Mouse (Mus musculus) MEL (cell line): ENCODE results near the gene Cmtr2. TPM values are rescaled to one million over a fixed set of nuclear protein-coding genes. Genes with fewer than 3 reads are reported as not detected.
A peak's percentile ranks its signal among the peaks of the same experiment; 100 is the strongest.

Experiments
- DNase-seq: peaks from one replicate; pipeline ENCODE4 v3.0.0; 2011; ENCODE audit warnings: low read depth, low spot score
- H3K27ac ChIP-seq: 2 replicates; pipeline ENCODE4 v1.5.1; 2012; ENCODE audit warnings: low read depth, mild to moderate bottlenecking, control low read depth, low read length, moderate library complexity; ENCODE audit not compliant: control insufficient read depth
- H3K27me3 ChIP-seq, 2 experiments: fragments of 150-350 bp in 1 of 2; sonication (generic) in 1 of 2; 2 replicates each; pipeline ENCODE4 v1.6.1; 2012; ENCODE audit warnings: low read length in 2 of 2, mild to moderate bottlenecking in 2 of 2, improper control_type of control experiment in 1 of 2, moderate library complexity in 1 of 2; ENCODE audit not compliant: insufficient read depth in 2 of 2, control insufficient read depth in 1 of 2
- H3K36me3 ChIP-seq, 2 experiments: 2 replicates each; pipeline ENCODE4 v1.6.1; 2012 to 2014; ENCODE audit warnings: low read length in 2 of 2, improper control_type of control experiment in 1 of 2, inconsistent platforms in 1 of 2, mild to moderate bottlenecking in 1 of 2; ENCODE audit not compliant: insufficient read depth in 2 of 2, control insufficient read depth in 1 of 2
- H3K4me1 ChIP-seq, 2 experiments: fragments of 150-350 bp in 1 of 2; sonication (generic) in 1 of 2; 2 replicates each; pipeline ENCODE4 v1.6.1; 2012; ENCODE audit warnings: low read length in 2 of 2, improper control_type of control experiment in 1 of 2, mild to moderate bottlenecking in 1 of 2; ENCODE audit not compliant: insufficient read depth in 2 of 2, control insufficient read depth in 1 of 2
- H3K4me3 ChIP-seq, 2 experiments: fragments of 150-350 bp in 1 of 2; sonication (generic) in 1 of 2; 2 replicates each; pipeline ENCODE4 v1.5.1; 2012; ENCODE audit warnings: low read depth in 2 of 2, low read length in 2 of 2, mild to moderate bottlenecking in 2 of 2, moderate library complexity in 2 of 2, control low read depth in 1 of 2, improper control_type of control experiment in 1 of 2; ENCODE audit not compliant: control insufficient read depth in 1 of 2, insufficient read depth in 1 of 2
- H3K79me2 ChIP-seq: 2 replicates; pipeline ENCODE4 v1.6.1; 2012; ENCODE audit warnings: mild to moderate bottlenecking, low read length, moderate library complexity; ENCODE audit not compliant: control insufficient read depth, poor library complexity, insufficient read depth
- H3K9ac ChIP-seq: 2 replicates; pipeline ENCODE4 v1.6.1; 2012; ENCODE audit warnings: low read depth, mild to moderate bottlenecking, control low read depth, low read length, moderate library complexity; ENCODE audit not compliant: control insufficient read depth, poor library complexity, severe bottlenecking
- H3K9me3 ChIP-seq: fragments of 150-350 bp; sonication (generic); replicated peaks from 2 replicates; pipeline ENCODE4 v1.6.1; 2012; ENCODE audit warnings: mild to moderate bottlenecking, low read length, improper control_type of control experiment, moderate library complexity; ENCODE audit not compliant: insufficient read depth
- CHD1 ChIP-seq: IDR thresholded peaks from 2 replicates; pipeline ENCODE4 v1.6.1; 2012; ENCODE audit warnings: low read depth, mild to moderate bottlenecking, inconsistent platforms, low read length, improper control_type of control experiment
- CHD2 ChIP-seq: IDR thresholded peaks from 2 replicates; pipeline ENCODE4 v1.6.1; 2011; ENCODE audit warnings: low read length, improper control_type of control experiment
- CTCF ChIP-seq, 3 experiments: IDR thresholded peaks in 2 of 3; conservative IDR thresholded peaks in 1 of 3; 2 replicates each; pipeline ENCODE4 v1.5.1; 2011 to 2012; ENCODE audit warnings: low read length in 3 of 3, low read depth in 2 of 3, mild to moderate bottlenecking in 2 of 3, improper control_type of control experiment in 1 of 3, inconsistent platforms in 1 of 3, mixed read lengths in 1 of 3, moderate library complexity in 1 of 3; ENCODE audit not compliant: control insufficient read depth in 1 of 3, insufficient read depth in 1 of 3, poor library complexity in 1 of 3, severe bottlenecking in 1 of 3
- E2F4 ChIP-seq: IDR thresholded peaks from 2 replicates; pipeline ENCODE4 v1.6.1; 2011; ENCODE audit warnings: low read depth, low read length, improper control_type of control experiment, borderline replicate concordance
- EP300 ChIP-seq, 2 experiments: IDR thresholded peaks; 2 replicates each; pipeline ENCODE4 v1.6.1; 2011; ENCODE audit warnings: improper control_type of control experiment in 2 of 2, low read length in 2 of 2, low read depth in 1 of 2, mild to moderate bottlenecking in 1 of 2
- MAX ChIP-seq: IDR thresholded peaks from 2 replicates; pipeline ENCODE4 v1.6.1; 2011; ENCODE audit warnings: low read length, improper control_type of control experiment
- MXI1 ChIP-seq: IDR thresholded peaks from 2 replicates; pipeline ENCODE4 v1.6.1; 2011; ENCODE audit warnings: mild to moderate bottlenecking, low read depth, low read length, improper control_type of control experiment
- MYC ChIP-seq: IDR thresholded peaks from 2 replicates; pipeline ENCODE4 v1.6.1; 2011; ENCODE audit warnings: low read depth, mild to moderate bottlenecking, low read length, improper control_type of control experiment, moderate library complexity
- NRF1 ChIP-seq: IDR thresholded peaks from 2 replicates; pipeline ENCODE4 v1.6.1; 2014; ENCODE audit warnings: low read depth, mild to moderate bottlenecking, inconsistent platforms, low read length, improper control_type of control experiment, moderate library complexity; ENCODE audit not compliant: poor library complexity, insufficient read depth, severe bottlenecking
- POLR2AphosphoS5 ChIP-seq: IDR thresholded peaks from 2 replicates; pipeline ENCODE4 v1.6.1; 2012; ENCODE audit warnings: low read depth, borderline replicate concordance, mild to moderate bottlenecking, inconsistent platforms, low read length, moderate library complexity, mixed read lengths
- RAD21 ChIP-seq: IDR thresholded peaks from 2 replicates; pipeline ENCODE4 v1.6.1; 2011; ENCODE audit warnings: mild to moderate bottlenecking, low read depth, low read length, improper control_type of control experiment
- RCOR1 ChIP-seq: IDR thresholded peaks from 2 replicates; pipeline ENCODE4 v1.6.1; 2012; ENCODE audit warnings: low read depth, mild to moderate bottlenecking, inconsistent platforms, low read length, improper control_type of control experiment
- SMC3 ChIP-seq: IDR thresholded peaks from 2 replicates; pipeline ENCODE4 v1.6.1; 2011; ENCODE audit warnings: low read depth, low read length, improper control_type of control experiment
- USF1 ChIP-seq: IDR thresholded peaks from 2 replicates; pipeline ENCODE4 v1.6.1; 2014; ENCODE audit warnings: low read depth, mild to moderate bottlenecking, inconsistent platforms, low read length, improper control_type of control experiment, moderate library complexity
- USF2 ChIP-seq, 2 experiments: IDR thresholded peaks; 2 replicates each; pipeline ENCODE4 v1.6.1; 2011 to 2012; ENCODE audit warnings: improper control_type of control experiment in 2 of 2, low read length in 2 of 2, borderline replicate concordance in 1 of 2, inconsistent platforms in 1 of 2, low read depth in 1 of 2, mild to moderate bottlenecking in 1 of 2; ENCODE audit not compliant: insufficient read depth in 1 of 2
- polyA plus RNA-seq, 2 experiments: library from polyadenylated mRNA; stranded (reverse) in 1 of 2; unstranded in 1 of 2; fragments of >175 nt in 1 of 2; fragments of >200 nt in 1 of 2; gene quantifications; 2 replicates each; pipeline versions ENCODE4 v1.2.1 to v1.2.4; 2012; ENCODE audit warnings: low replicate concordance in 2 of 2, low read depth in 1 of 2; ENCODE audit not compliant: insufficient read length in 2 of 2, insufficient read depth in 1 of 2, missing spikeins in 1 of 2
- total RNA-seq: library from RNA; depleted of rRNA; stranded (reverse); fragments of 300-350 nt; gene quantifications from 2 replicates; pipeline ENCODE4 v1.2.3, GENCODE M21; 2012

Gene Cmtr2
- total and polyA plus RNA-seq, 3 experiments: 11.6 to 23.5 TPM; not detected in 1

DNA sequence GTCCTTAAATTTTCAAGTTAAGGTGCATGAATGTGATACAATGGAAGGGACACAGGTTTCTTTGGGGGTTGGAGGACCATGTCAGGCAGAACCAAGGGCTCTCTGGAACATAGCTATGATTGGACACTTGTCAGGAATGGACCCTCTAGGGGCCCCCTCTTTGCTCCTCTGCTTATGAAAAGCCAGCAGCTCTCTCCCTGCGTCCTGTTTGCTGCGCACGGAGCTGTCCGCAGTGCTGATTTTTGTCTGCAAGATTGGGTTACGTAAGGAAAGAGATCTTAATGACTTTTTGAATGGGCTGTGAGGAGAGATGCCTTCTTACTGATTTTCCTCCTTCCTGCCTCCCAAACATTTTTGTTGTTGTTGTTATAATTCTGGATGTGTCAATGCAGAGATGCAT lies 18.8 kb upstream of the Cmtr2 start:
- Histone ChIP-seq H3K9ac (no peak overlapping the region), H3K4me3 (no peak overlapping the region), H3K36me3 (no peaks in the 10 kb centered on the region), H3K9me3 (no peaks in the 10 kb centered on the region), H3K27ac (no peak overlapping the region), H3K4me1 (no peaks in the 10 kb centered on the region), H3K27me3 (no peaks in the 10 kb centered on the region), H3K79me2 (no peaks in the 10 kb centered on the region)
- TF ChIP-seq MXI1: no peak
- TF ChIP-seq CHD2: no peak
- TF ChIP-seq EP300 (IDR thresholded peaks at IDR 0.05; ENCODE audit: low read depth in 1 of 2, low read length in 2 of 2): no peak
- no peak for TF ChIP-seq RAD21
- no peak for TF ChIP-seq POLR2AphosphoS5
- no peak for TF ChIP-seq RCOR1
- no peak for TF ChIP-seq E2F4
- no peak for TF ChIP-seq NRF1
- no peak for TF ChIP-seq MAX
- no peak for TF ChIP-seq MYC
- TF ChIP-seq CTCF (IDR thresholded peaks at IDR 0.05 in 2 of 3, conservative IDR thresholded peaks at IDR 0.05 in 1 of 3; ENCODE audit: control insufficient read depth in 1 of 3, insufficient read depth in 1 of 3, low read depth in 2 of 3, low read length in 3 of 3, poor library complexity in 1 of 3, severe bottlenecking in 1 of 3): no peak
- DNase-seq: peak; percentile 62

DNA sequence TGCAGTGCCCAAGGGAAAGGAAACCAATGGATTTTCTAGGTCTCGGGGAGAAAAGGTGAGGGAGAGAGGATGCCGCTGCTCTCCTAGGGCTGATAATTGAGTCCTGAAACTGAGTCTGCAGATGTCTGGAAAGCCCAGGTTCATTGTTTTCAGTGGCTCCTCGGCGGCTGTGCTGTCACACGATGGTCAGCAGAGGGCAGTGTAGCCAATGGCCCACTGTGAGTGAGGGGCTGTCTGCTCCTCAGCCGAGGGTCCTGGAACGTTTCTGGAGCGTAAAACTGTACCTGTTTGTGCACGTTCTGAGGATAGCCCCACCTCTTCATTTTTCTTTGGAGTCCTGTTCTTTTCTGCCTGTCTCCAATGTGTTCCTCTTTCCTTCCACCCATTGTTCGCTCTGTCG lies 13.7 kb upstream of the Cmtr2 start:
- no peak for TF ChIP-seq CHD1
- TF ChIP-seq USF1: no peak
- TF ChIP-seq SMC3: no peak
- no peak for TF ChIP-seq MYC
- no peak for TF ChIP-seq RCOR1
- TF ChIP-seq MXI1: no peak
- TF ChIP-seq CTCF (IDR thresholded peaks at IDR 0.05 in 2 of 3, conservative IDR thresholded peaks at IDR 0.05 in 1 of 3; ENCODE audit: control insufficient read depth in 1 of 3, insufficient read depth in 1 of 3, low read depth in 2 of 3, low read length in 3 of 3, poor library complexity in 1 of 3, severe bottlenecking in 1 of 3): peak; percentile 2 to 40 (median 14); a peak in 3 of 6 replicates
- TF ChIP-seq USF2 (IDR thresholded peaks at IDR 0.05; ENCODE audit: borderline replicate concordance in 1 of 2, insufficient read depth in 1 of 2, low read depth in 1 of 2, low read length in 2 of 2): no peak
- Histone ChIP-seq H3K79me2 (no peaks in the 10 kb centered on the region), H3K27me3 (no peaks in the 10 kb centered on the region), H3K36me3 (no peaks in the 10 kb centered on the region), H3K9ac (no peak overlapping the region), H3K4me3 (no peak overlapping the region), H3K27ac (no peak overlapping the region), H3K9me3 (no peaks in the 10 kb centered on the region), H3K4me1 (no peaks in the 10 kb centered on the region)
- DNase-seq: no peak
